Mouse (Mus musculus) hematopoietic stem cell, adult 5-6 weeks (primary cell): ENCODE measurements around the gene Ipo8. TPM values are rescaled to one million over a fixed set of nuclear protein-coding genes. Genes with fewer than 3 reads are reported as not detected.
A peak's percentile ranks its signal among the peaks of the same experiment; 100 is the strongest.

Experiments used
- ATAC-seq, 2 experiments: fragments of 125-278 bp in 1 of 2; replicated peaks in 1 of 2; 2 replicates each; pipeline ENCODE4 v1.8.0; 2016 to 2017; ENCODE audit warnings: inconsistent platforms in 2 of 2, mild to moderate bottlenecking in 2 of 2, moderate number of reproducible peaks in 2 of 2, low read depth in 1 of 2, moderate TSS enrichment in 1 of 2; ENCODE audit not compliant: low FRiP score in 2 of 2, poor library complexity in 2 of 2, severe bottlenecking in 2 of 2, insufficient read depth in 1 of 2, low TSS enrichment in 1 of 2
- total RNA-seq: library from RNA; stranded (forward); fragments of 172-1452, 232-1000 nt; gene quantifications from 2 replicates; pipeline ENCODE4 v1.2.3, GENCODE M21; 2017

Ipo8 gene
- 45.1 and 48.5 TPM in 2 replicates for total RNA-seq

GRCm38 (mm10) chr6:148830748-148831727 lies at the start of gene Ipo8:
Ipo8 (minus strand) TSS chr6:148831467.
- peak; percentile 98 to 99 for ATAC-seq

- no peak for ATAC-seq
Measured at GRCm38 (mm10) chr6:148873911-148874310, 42.6 kb upstream of the Ipo8 start.

GRCm38 (mm10) chr6:148845629-148846028 lies 14.4 kb upstream of the Ipo8 start:
- no peak for ATAC-seq

- ATAC-seq = no peak
Measured at GRCm38 (mm10) chr6:148841760-148842159, 10.5 kb upstream of the Ipo8 start.

GRCm38 (mm10) chr6:148838460-148838859 lies 7.2 kb upstream of the Ipo8 start:
- ATAC-seq = no peak

GRCm38 (mm10) chr6:148831728-148832121 lies 458 bp upstream of the Ipo8 start:
- ATAC-seq = no peak

- ATAC-seq = no peak
Measured at GRCm38 (mm10) chr6:148830355-148830747, 916 bp downstream of the Ipo8 start.

GRCm38 (mm10) chr6:148826119-148826518 lies 5.1 kb downstream of the Ipo8 start:
- ATAC-seq = no peak

- ATAC-seq = no peak
Measured at GRCm38 (mm10) chr6:148818624-148819343, 12.5 kb downstream of the Ipo8 start.

- no peak for ATAC-seq
Measured at GRCm38 (mm10) chr6:148816751-148817150, 14.5 kb downstream of the Ipo8 start.

GRCm38 (mm10) chr6:148811117-148811516 lies 20.1 kb downstream of the Ipo8 start:
- ATAC-seq = no peak

- no peak for ATAC-seq
Measured at GRCm38 (mm10) chr6:148799773-148800172, 31.5 kb downstream of the Ipo8 start.

- no peak for ATAC-seq
Measured at GRCm38 (mm10) chr6:148795145-148795544, 36.1 kb downstream of the Ipo8 start.

- no peak for ATAC-seq
Measured at GRCm38 (mm10) chr6:148789010-148789673, 42.1 kb downstream of the Ipo8 start.

- no peak for ATAC-seq
Measured at GRCm38 (mm10) chr6:148786186-148786585, 45.1 kb downstream of the Ipo8 start.

GRCm38 (mm10) chr6:148784418-148784817 lies 46.8 kb downstream of the Ipo8 start:
- ATAC-seq = no peak

GRCm38 (mm10) chr6:148776236-148776635 lies 55.0 kb downstream of the Ipo8 start:
- no peak for ATAC-seq

- no peak for ATAC-seq
Measured at GRCm38 (mm10) chr6:148771423-148771822, 59.8 kb downstream of the Ipo8 start.
